Mouse (Mus musculus) inflammation-experienced regulatory T-cells, adult 6 months (primary cell): ENCODE results near the gene Bckdk. TPM values are rescaled to one million over a fixed set of nuclear protein-coding genes. Genes with fewer than 3 reads are reported as not detected.

Experiments
- ATAC-seq: one replicate; pipeline ENCODE4 v1.8.0; 2017
- polyA plus RNA-seq, 3 experiments: library from polyadenylated mRNA; unstranded; fragments of 100-300 nt; shearing (Covaris generic); gene quantifications; one replicate each; pipeline ENCODE4 v1.2.1; 2017

The Bckdk gene
- polyA plus RNA-seq, 3 experiments from 2014 or later, result 64.4 to 75.5 (median 66.0) TPM

DNA sequence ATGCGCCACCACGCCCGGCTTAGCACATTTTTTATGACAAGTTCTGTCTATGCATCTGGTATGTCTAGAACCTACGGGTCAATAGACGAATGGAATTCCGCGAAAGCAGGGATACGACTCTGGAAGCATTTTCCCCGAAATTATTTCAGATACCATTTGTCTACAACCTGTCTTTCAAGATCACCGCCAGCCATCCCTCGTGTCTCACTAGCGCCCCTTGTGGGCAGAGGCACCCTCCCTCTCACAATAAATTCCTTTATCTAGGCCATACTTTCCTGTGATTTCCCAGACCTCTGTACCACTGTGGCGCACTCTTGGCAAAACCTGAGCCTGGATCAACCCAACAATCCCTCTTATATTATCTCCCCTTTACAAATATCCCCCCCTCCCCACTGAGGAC is 7.5 kb upstream of the Bckdk start:
- ATAC-seq, result peak; percentile 35

GRCm38 (mm10) chr7:127897542-127897941 is 6.3 kb upstream of the Bckdk start:
- no peak for ATAC-seq

DNA sequence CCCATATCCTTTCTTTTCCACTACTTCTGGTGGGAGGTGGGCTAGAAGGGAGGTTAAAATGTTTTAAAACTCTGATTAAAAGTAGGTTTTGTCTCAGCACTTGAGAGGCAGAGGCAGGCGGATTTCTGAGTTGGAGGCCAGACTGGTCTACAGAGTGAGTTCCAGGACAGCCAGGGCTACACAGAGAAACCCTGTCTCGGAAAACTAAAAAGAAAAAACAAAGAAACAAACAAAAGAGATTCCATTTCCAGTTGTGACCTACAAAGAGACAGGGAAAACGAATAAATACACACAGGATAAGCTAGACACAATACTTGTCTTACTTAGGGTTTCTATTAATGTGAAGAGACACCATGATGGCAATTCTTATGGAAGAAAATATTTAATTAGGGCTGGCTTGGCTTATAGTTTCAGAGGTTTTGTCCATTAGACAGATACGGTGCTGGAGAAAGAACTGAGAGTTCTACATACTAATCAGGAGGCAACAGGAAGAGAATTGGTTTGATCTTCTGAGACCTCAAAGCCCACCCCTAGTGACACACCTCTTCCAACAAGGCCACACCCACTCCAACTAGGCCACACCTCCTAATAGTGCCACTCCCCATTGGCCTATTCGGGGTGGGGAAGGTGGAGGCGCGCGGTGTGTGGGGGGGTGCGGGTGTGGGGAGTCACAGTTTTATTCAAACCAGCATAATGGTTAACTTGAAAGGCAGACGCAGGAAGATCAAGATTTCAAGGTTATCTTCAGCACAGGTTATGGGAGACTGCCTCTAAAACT is 5.5 kb upstream of the Bckdk start:
- ATAC-seq, result no peak

DNA sequence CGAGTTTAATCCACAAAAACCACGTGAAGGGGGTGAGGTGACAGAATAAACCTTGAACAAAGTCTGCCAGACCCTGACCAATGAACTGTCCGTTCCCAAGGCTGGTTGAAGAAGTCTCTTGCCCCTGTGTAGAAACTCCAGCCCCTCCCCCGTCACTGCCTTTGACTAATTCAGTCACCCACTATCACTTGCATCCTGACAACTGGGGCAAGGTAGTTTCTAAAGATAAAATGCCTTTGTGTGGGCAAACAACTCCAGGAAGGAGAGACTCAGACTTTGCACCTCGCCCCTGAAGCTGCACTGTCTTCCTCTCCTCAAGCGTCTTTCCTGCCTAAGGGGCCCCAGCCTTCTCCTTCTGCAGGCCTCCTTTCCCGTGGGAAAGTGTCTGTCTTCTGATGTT is 3.9 kb upstream of the Bckdk start:
- no peak for ATAC-seq

- ATAC-seq, result no peak
Observed at GRCm38 (mm10) chr7:127901772-127902171, 2.1 kb upstream of the Bckdk start.

GRCm38 (mm10) chr7:127907939-127908338 is 4.1 kb downstream of the Bckdk start:
- ATAC-seq, result no peak

GRCm38 (mm10) chr7:127908656-127909055 is 4.8 kb downstream of the Bckdk start:
- no peak for ATAC-seq

DNA sequence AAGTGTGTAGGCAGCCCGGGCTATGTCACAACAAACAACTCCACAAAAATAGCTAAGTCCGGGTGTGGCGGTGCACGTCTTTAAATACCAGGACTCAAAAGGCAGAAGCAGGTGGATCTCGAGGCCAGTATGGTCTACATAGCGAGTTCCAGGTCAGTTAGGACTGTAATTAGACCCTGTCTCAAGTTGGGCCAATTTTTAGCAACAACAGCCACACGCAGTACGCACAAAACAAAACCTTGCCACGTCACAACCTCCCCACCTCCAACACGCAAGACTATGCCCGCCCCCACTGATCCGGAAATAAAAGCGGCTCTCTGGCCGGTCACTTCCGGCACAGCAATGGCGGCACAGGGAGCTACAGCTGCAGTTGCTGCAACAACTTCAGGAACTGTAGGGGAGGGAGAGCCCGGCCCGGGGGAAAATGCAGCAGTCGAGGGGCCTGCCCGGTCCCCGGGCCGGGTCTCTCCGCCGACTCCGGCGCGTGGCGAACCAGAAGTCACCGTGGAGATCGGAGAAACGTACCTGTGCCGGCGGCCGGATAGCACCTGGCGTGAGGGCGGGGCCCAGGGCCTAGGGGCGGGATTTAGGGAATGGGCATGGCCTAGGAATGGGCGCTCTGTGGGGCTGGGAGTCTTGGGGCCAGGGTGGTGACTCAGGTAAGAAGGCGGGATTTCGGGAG is 8.4 kb downstream of the Bckdk start, which contains the start of gene Kat8:
TSS of gene Kat8 (plus strand) at position 327 of the 682 bp plus-strand sequence.
- peak; percentile 100 for ATAC-seq

DNA sequence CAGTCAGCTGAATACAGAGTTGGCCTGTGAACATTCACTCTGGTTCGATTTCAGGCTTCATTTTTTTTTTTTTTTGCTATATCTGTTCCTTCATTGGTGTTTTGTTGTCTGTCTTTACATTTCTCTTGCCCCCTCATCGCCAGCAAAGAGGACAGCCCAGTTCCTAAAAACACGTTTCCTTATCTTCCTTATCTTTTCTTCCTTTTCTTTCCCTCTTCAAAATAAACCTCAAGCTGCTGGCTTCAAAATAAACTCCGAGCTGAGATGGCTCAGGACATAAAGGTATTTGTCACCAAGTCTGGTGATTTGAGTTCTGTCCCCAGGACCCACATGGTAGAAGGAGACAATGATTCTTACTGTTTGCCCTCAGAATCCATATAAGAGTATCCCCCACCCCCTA is 9.1 kb downstream of the Bckdk start:
- no peak for ATAC-seq

GRCm38 (mm10) chr7:127915293-127915692 is 11.4 kb downstream of the Bckdk start:
- no peak for ATAC-seq

DNA sequence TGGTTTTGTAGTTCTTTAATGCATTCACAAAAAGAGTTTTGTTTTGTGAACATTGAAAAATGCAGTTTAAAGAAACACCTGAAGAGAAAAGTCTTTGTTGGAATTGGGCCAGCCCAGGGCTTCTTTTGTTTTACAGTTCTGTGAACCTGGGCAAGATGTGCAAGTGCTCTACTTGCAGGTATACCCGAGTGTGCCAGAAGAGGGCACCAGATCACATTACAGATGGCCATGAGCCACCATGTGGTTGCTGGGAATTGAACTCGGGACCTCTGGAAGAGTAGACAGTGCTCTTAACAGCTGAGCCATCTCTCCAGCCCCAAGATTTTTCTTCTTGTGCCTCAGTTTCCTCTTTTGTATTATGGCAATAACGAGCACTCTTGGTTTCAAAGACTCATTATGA is 14.3 kb downstream of the Bckdk start:
- no peak for ATAC-seq

- ATAC-seq, result no peak
Observed at GRCm38 (mm10) chr7:127919290-127919689, 15.4 kb downstream of the Bckdk start.

GRCm38 (mm10) chr7:127921516-127921915 is 17.6 kb downstream of the Bckdk start:
- no peak for ATAC-seq

DNA sequence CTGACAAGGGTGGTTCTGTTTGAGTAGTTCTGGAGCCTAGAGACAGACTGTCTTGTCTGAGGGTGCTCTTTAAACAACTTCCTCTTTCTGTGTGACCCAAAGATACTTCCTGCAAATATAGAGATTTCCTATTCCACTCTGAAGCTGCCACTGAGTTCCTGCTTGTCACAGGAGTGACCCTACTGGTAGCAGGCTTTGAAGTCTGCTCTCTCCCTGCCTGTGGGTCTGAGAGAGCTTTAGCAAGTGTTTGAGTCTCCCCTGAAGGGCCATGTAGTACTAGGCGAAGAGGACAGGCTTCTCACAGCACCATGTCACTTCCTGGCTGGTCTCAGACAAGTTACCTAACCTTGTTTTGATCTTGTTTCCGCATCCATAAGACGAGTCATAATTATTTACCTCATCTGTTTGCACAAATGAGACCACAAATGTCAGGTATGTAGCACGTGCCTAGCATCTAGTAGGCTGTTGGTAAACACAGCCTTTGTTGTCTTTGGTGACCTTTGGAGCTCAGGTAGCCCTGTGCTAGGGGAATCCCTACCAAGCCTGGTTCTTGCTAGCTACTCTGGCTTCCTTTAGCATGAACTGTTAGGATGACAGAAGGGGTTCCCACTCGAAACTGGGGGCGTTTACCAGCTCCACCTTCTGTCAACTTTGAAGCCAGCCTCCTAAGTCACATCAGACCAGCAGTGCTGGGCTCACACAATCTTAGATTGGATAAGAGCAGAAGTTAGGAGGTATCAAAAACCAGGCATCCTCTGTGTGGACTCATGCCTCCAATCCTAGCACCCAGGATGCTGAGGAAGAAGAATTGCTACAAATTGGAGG is 18.8 kb downstream of the Bckdk start:
- ATAC-seq, result peak; percentile 84

DNA sequence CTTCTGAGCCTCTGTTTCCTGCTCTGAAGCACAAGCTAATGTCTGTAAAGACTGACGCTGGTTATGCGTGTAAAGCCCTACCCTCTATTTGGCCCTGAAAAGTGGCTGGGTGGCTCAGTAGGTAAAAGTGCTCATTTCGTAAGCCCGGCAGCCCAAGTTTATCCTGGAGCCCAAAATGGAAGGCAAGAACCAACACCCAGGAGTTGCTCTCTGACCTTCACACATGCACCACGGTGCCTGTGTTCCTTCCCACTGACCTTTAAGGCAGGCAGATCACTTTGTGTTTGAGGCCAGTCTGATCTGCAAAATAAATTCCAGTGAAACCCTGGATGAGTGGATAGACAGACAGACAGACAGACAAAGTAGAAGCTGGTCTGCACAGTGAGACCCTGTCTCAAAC is 19.8 kb downstream of the Bckdk start:
- ATAC-seq, result no peak

DNA sequence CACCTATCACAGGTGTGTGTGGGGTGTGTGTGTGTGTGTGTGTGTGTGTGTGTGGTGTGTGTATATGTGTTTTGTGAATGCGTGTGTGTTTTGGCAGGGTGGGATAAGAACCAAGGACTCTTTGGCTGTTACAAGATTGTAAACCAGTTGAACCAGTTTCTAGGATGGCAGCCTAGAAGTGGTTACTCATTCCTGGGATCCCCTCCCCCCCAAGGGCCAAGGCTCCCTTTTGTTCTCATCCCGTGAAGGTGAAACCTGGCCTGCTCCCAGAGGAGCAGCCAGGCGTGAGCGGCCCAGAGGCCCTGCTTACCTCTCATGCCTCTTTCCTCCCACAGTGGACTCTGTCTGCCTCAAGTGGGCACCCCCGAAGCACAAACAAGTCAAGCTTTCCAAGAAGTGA is 21.4 kb downstream of the Bckdk start:
- no peak for ATAC-seq

- ATAC-seq, result no peak
Observed at GRCm38 (mm10) chr7:127926066-127926465, 22.2 kb downstream of the Bckdk start.

GRCm38 (mm10) chr7:127926846-127927245 is 23.0 kb downstream of the Bckdk start:
- ATAC-seq, result no peak

GRCm38 (mm10) chr7:127927726-127928125 is 23.8 kb downstream of the Bckdk start:
- no peak for ATAC-seq

DNA sequence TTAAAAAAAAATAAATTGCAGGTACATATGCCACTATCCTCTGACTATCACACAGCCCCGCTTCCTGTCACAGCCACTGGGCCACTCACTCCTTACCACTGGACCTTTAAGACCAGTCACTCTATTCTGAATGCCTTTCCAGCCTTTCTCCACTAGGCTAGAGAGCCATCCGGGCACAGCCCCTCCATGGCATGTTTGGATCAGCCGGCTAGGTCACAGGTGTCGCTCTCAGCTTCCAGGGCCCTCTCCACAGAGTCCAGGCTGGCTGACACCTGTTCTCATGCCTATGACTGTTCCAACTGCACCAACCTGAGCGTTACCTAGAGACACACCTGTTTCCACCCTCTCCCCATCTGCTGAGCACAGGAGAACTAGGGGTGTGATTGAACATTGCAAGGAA is 24.7 kb downstream of the Bckdk start:
- no peak for ATAC-seq

DNA sequence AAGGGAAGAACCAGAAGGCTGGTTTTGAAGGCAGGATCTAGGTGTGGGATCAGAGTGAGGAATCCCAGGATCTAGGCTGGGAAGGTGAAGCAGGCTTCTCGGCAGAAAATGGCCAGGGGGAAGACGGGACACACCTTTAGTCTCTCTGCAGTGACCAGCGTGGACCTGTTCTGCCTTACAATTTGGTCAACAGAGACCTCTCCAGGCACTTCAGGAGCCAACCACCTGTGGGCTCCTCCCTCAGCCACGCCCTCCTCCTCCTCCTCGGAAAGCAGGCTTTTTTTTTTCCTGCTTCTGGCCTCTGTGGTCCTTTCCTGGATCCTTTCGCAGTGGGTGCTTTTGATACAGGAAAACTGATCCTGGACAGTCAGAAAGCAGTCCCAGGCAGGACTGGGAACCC is 26.0 kb downstream of the Bckdk start, which contains the start of gene Prss8:
TSS of gene Prss8 (minus strand) at position 182 of the 400 bp plus-strand sequence.
- ATAC-seq, result no peak

- ATAC-seq, result no peak
Observed at GRCm38 (mm10) chr7:127930636-127931035, 26.8 kb downstream of the Bckdk start.
